Mouse (Mus musculus): Measurements from ENCODE around the gene Plxna1.

DNA sequence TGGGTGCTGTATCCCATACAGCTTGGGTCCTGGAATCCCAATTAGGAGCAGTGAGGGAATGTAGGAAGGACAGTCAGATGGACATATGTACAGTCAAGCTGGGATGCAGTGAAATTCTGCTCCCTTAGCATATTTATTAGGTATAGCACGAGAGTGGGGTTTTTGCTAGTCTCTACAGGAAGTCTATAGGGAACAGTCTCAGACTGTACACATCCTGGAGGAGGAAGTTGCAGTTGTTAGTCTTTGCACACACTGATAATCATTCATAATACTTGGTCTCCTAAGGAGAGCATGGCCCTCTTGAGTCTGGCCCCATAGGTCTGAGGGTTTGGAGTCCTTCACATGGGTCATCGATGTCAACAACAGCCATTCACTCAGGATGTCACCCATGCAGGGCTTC is 50.9 kb downstream of the Plxna1 start:
- no peak for TF ChIP-seq POLR2A (IDR thresholded peaks at IDR 0.05; ENCODE audit: extremely low read depth, insufficient read depth, low read length)
- no peak for TF ChIP-seq CTCF (IDR thresholded peaks at IDR 0.05; ENCODE audit: extremely low read depth, insufficient read depth, low read length)
